Mouse (Mus musculus) forebrain, embryonic 11.5 days (tissue): Measurements from ENCODE around the gene Epb41l3. TPM values are rescaled to one million over a fixed set of nuclear protein-coding genes. Genes with fewer than 3 reads are reported as not detected.

Experiments
- ATAC-seq: fragments of 200-750 bp; cut with Nextera tagmentation; replicated peaks from 2 replicates; pipeline ENCODE4 v1.8.0; 2017; ENCODE audit warnings: moderate TSS enrichment; ENCODE audit not compliant: low FRiP score
- DNase-seq: peaks from one replicate; pipeline ENCODE4 v3.0.0-alpha.2; 2017; ENCODE audit warnings: low spot score
- H3K27ac ChIP-seq: fragments of 300-500 bp; sonication (generic); 2 replicates; pipeline ENCODE4 v1.5.1; 2014; ENCODE audit warnings: low read depth, low read length
- H3K27me3 ChIP-seq: fragments of 300-500 bp; sonication (generic); 2 replicates; pipeline ENCODE4 v1.6.1; 2014; ENCODE audit warnings: mild to moderate bottlenecking, low read length, mixed read lengths; ENCODE audit not compliant: control insufficient read depth, insufficient read depth
- H3K36me3 ChIP-seq: fragments of 300-500 bp; sonication (generic); 2 replicates; pipeline ENCODE4 v1.6.1; 2014; ENCODE audit warnings: mild to moderate bottlenecking, low read length, moderate library complexity, mixed read lengths; ENCODE audit not compliant: control insufficient read depth, insufficient read depth
- H3K4me1 ChIP-seq: fragments of 300-500 bp; sonication (generic); replicated peaks from 2 replicates; pipeline ENCODE4 v1.6.1; 2014; ENCODE audit warnings: low read length, mixed read lengths; ENCODE audit not compliant: control insufficient read depth, insufficient read depth
- H3K4me2 ChIP-seq: fragments of 300-500 bp; sonication (generic); 2 replicates; pipeline ENCODE4 v1.6.1; 2014; ENCODE audit warnings: low read depth, mild to moderate bottlenecking, low read length, moderate library complexity, mixed read lengths; ENCODE audit not compliant: severe bottlenecking
- H3K4me3 ChIP-seq: fragments of 300-500 bp; sonication (generic); 2 replicates; pipeline ENCODE4 v1.5.1; 2014; ENCODE audit warnings: low read depth, low read length
- H3K9ac ChIP-seq: fragments of 300-500 bp; sonication (generic); 2 replicates; pipeline ENCODE4 v1.6.1; 2014; ENCODE audit warnings: low read length
- H3K9me3 ChIP-seq: fragments of 300-500 bp; sonication (generic); 2 replicates; pipeline ENCODE4 v1.6.1; 2016; ENCODE audit warnings: low read length, mixed read lengths; ENCODE audit not compliant: control insufficient read depth
- WGBS: fragments of 180-500 bp; shearing (Covaris S2); extraction: QIAGEN DNeasy Blood & Tissue Kit; methylation state at CpG from one replicate; pipeline ENCODE4 v1.1.7; 2014; 5-methylcytosine and 5-hydroxymethylcytosine counted together
- polyA plus RNA-seq: library from polyadenylated mRNA; unstranded; fragments of >200 nt; fragmentation: Nextera tagmentation; extraction: Ambion mirVana; gene quantifications from 2 replicates; pipeline ENCODE4 v1.2.1, GENCODE M21; 2014

Gene Epb41l3
- polyA plus RNA-seq, 1 experiment from 2014 or later: 78.4 TPM

- Histone ChIP-seq H3K4me3 (no peak overlapping the region), H3K4me1 (0 out of 2 replicates have a peak, but pooled peaks cover 3% of the 10 kb centered on the region), H3K9me3 (no peaks in the 10 kb centered on the region), H3K4me2 (no peak overlapping the region), H3K27ac (no peak overlapping the region), H3K9ac (no peak overlapping the region), H3K36me3 (no peaks in the 10 kb centered on the region), H3K27me3 (no peaks in the 10 kb centered on the region)
- ATAC-seq (no peak), DNase-seq (no peak)
- 88% methylated on average over 5 of the region's 5 CpGs for WGBS
These were observed 130.0 kb downstream of the Epb41l3 start for GRCm38 (mm10) chr17:69205282-69205999.

- H3K4me3 ChIP-seq: no peak overlapping the region
- DNase-seq (no peak), ATAC-seq (peak; percentile 67; the same call in 1 of the 2 replicates)
- H3K27ac ChIP-seq: no peak overlapping the region
- no peak overlapping the region for H3K4me2 ChIP-seq
- H3K9me3 ChIP-seq: no peaks in the 10 kb centered on the region
- H3K4me1 ChIP-seq: 0 out of 2 replicates have a peak, but pooled peaks cover 3% of the 10 kb centered on the region
- H3K27me3 ChIP-seq: no peaks in the 10 kb centered on the region
- no peak overlapping the region for H3K9ac ChIP-seq
- 34% methylated on average over 15 of the region's 15 CpGs for WGBS
- H3K36me3 ChIP-seq: no peaks in the 10 kb centered on the region
These were observed 132.3 kb downstream of the Epb41l3 start for GRCm38 (mm10) chr17:69207562-69208312.

DNA sequence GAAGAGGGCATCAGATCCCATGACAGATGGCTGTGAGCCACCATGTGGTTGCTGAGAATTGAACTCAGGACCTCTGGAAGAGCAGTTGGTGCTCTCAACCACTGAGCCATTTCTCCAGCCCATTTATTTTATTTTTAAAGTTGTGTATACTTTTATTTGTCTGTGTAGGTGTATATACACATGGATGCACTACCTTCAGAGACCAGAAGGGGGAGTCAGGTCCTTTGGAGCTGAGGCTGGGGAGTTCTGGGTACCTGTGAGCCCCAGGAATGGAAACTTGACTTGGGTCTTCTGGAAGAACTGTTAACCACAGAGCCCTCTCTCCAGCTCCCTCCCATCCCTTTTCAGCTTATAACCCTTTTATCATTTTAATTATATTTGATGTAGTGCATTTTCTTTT, 135.6 kb downstream of the Epb41l3 start:
- ATAC-seq: no peak
- 0 out of 2 replicates have a peak, but pooled peaks cover 3% of the 10 kb centered on the region for H3K4me1 ChIP-seq

GRCm38 (mm10) chr17:69216120-69216519, 140.6 kb downstream of the Epb41l3 start:
- H3K4me3 ChIP-seq: no peak overlapping the region
- WGBS: 92% methylated on average over 3 of the region's 3 CpGs
- H3K4me1 ChIP-seq: no peaks in the 10 kb centered on the region
- DNase-seq (no peak), ATAC-seq (no peak)
- H3K4me2 ChIP-seq: no peak overlapping the region
- H3K9me3 ChIP-seq: no peaks in the 10 kb centered on the region
- no peaks in the 10 kb centered on the region for H3K27me3 ChIP-seq
- no peak overlapping the region for H3K9ac ChIP-seq
- H3K36me3 ChIP-seq: no peaks in the 10 kb centered on the region; the same call in 1 of the 2 replicates
- H3K27ac ChIP-seq: no peak overlapping the region

More for the DNA sequence above, 135.6 kb downstream of the Epb41l3 start:
- Histone ChIP-seq H3K9ac (no peak overlapping the region), H3K4me3 (no peak overlapping the region), H3K36me3 (no peaks in the 10 kb centered on the region; the same call in 1 of the 2 replicates), H3K4me2 (no peak overlapping the region), H3K27me3 (no peaks in the 10 kb centered on the region), H3K27ac (no peak overlapping the region), H3K9me3 (no peaks in the 10 kb centered on the region)
- no peak for DNase-seq

DNA sequence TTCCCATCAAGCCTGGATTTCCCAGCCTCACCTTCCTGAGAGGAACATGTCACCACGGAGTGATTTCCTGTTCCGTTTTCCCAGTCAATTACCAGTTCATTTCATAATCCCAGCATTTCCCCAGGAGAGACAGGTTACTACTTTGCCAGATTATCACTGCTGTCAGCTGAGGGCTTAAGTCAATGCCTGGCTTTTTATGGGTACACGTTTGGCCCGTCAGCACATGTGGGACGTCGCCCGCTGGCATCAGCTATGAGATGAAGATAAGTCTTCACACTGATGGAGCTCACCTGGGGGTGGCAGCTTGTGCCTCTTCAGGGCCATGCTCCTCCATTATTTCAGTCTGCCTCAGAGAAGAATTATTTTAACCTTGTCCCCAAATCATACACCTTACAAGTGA, 145.4 kb downstream of the Epb41l3 start:
- no peak for DNase-seq
- no peak overlapping the region for H3K27ac ChIP-seq
- H3K27me3 ChIP-seq: no peaks in the 10 kb centered on the region
- no peak for ATAC-seq
- H3K36me3 ChIP-seq: no peaks in the 10 kb centered on the region; the same call in 1 of the 2 replicates
- H3K4me1 ChIP-seq: no peaks in the 10 kb centered on the region
- H3K4me2 ChIP-seq: no peak overlapping the region
- H3K9ac ChIP-seq: no peak overlapping the region
- 92% methylated on average over 7 of the region's 7 CpGs for WGBS
- no peak overlapping the region for H3K4me3 ChIP-seq
- H3K9me3 ChIP-seq: no peaks in the 10 kb centered on the region

DNA sequence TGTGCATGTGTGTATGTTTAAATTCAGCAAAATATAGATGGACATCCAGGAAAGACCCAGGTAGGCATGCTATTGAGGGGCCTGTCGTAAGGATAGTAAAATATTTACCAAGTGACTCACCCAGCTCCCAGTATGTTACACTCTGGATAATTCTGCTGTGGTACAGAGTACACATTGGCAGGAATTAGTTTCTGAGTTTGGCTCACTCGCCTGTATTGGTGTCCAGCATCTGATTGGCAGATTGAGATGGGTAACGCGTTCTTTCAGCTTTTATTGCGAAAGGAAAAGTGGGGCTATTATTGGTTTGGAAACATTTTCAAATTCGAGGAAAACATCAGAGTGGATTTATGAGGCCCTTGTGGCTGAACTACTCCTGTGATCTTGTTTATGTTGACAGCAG, 145.9 kb downstream of the Epb41l3 start:
- WGBS: 86% methylated on average over 6 of the region's 6 CpGs
- H3K36me3 ChIP-seq: no peaks in the 10 kb centered on the region; the same call in 1 of the 2 replicates
- ATAC-seq: no peak
- no peak for DNase-seq
- no peaks in the 10 kb centered on the region for H3K4me1 ChIP-seq
- no peak overlapping the region for H3K27ac ChIP-seq
- H3K9me3 ChIP-seq: no peaks in the 10 kb centered on the region
- no peak overlapping the region for H3K4me2 ChIP-seq
- H3K9ac ChIP-seq: no peak overlapping the region
- no peak overlapping the region for H3K4me3 ChIP-seq
- H3K27me3 ChIP-seq: no peaks in the 10 kb centered on the region

DNA sequence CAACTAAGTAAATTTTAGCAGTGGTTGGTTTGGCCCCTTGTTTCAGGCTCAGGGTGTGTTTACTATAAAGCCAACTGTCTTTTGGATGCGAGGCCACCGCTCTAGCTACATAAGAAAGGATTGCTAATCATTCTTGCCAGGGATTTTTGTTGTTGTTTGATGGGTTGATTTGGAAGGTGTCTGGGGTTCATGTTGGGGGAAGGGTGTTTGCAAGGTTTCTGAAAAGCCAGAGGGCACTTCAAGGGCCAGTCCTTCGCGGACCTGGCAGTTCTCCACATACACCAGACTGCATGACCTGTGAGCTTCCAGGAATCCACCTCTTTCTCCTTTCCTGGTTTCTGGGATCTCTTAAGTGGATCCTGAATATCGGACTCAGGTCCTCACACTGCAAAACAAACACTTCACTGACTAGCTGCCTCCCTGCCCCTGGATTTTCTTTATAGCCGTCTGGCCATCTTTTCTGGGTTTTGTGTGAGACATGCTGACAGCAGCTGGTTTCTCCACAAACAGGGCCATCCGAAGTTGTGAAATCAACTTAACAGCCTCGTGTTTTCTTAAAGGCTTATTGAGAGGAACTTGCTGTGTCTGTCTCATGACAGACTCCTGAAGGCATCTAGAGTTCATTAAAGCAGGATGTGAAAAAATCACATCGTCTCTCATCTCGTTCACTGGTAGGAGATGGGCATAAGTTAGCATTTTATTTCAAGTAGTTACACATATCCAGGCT, 146.6 kb downstream of the Epb41l3 start:
- ATAC-seq: no peak
- WGBS: 49% methylated on average over 10 of the region's 10 CpGs
- no peak overlapping the region for H3K27ac ChIP-seq

GRCm38 (mm10) chr17:69225996-69226395, 150.5 kb downstream of the Epb41l3 start:
- WGBS: 89% methylated on average over 7 of the region's 7 CpGs
- ATAC-seq: no peak
- H3K9ac ChIP-seq: no peak overlapping the region
- no peaks in the 10 kb centered on the region for H3K27me3 ChIP-seq
- no peaks in the 10 kb centered on the region; the same call in 1 of the 2 replicates for H3K4me1 ChIP-seq
- no peaks in the 10 kb centered on the region; the same call in 1 of the 2 replicates for H3K36me3 ChIP-seq
- no peak overlapping the region for H3K4me2 ChIP-seq
- no peaks in the 10 kb centered on the region for H3K9me3 ChIP-seq
- H3K27ac ChIP-seq: no peak overlapping the region
- no peak overlapping the region for H3K4me3 ChIP-seq
- no peak for DNase-seq

More for the DNA sequence above, 146.6 kb downstream of the Epb41l3 start:
- Histone ChIP-seq H3K9ac (no peak overlapping the region), H3K4me2 (no peak overlapping the region), H3K27me3 (no peaks in the 10 kb centered on the region), H3K4me3 (no peak overlapping the region), H3K4me1 (no peaks in the 10 kb centered on the region), H3K36me3 (no peaks in the 10 kb centered on the region; the same call in 1 of the 2 replicates), H3K9me3 (no peaks in the 10 kb centered on the region)
- no peak for DNase-seq
